Mouse (Mus musculus) limb, embryonic 12.5 days (tissue): ENCODE results near the gene Catsper4. TPM values are rescaled to one million over a fixed set of nuclear protein-coding genes. Genes with fewer than 3 reads are reported as not detected.

Experiments used
- ATAC-seq: fragments of 200-750 bp; cut with Nextera tagmentation; 2 replicates; pipeline ENCODE4 v1.8.0; 2017; ENCODE audit warnings: low read depth, moderate TSS enrichment; ENCODE audit not compliant: insufficient number of reproducible peaks, insufficient read depth, low FRiP score, low TSS enrichment
- H3K27ac ChIP-seq: fragments of 300-500 bp; sonication (generic); 2 replicates; pipeline ENCODE4 v1.5.1; 2016; ENCODE audit warnings: mild to moderate bottlenecking, moderate library complexity
- H3K27me3 ChIP-seq: fragments of 300-500 bp; sonication (generic); 2 replicates; pipeline ENCODE4 v1.6.1; 2016; ENCODE audit warnings: mild to moderate bottlenecking, moderate library complexity
- H3K36me3 ChIP-seq: fragments of 300-500 bp; sonication (generic); 2 replicates; pipeline ENCODE4 v1.6.1; 2016; ENCODE audit warnings: mild to moderate bottlenecking, moderate library complexity
- H3K4me1 ChIP-seq: fragments of 300-500 bp; sonication (generic); replicated peaks from 2 replicates; pipeline ENCODE4 v1.6.1; 2016
- H3K4me2 ChIP-seq: fragments of 300-500 bp; sonication (generic); 2 replicates; pipeline ENCODE4 v1.6.1; 2016; ENCODE audit warnings: mild to moderate bottlenecking, moderate library complexity
- H3K4me3 ChIP-seq: fragments of 300-500 bp; sonication (generic); replicated peaks from 2 replicates; pipeline ENCODE4 v1.5.1; 2016; ENCODE audit warnings: mild to moderate bottlenecking
- H3K9ac ChIP-seq: fragments of 300-500 bp; sonication (generic); replicated peaks from 2 replicates; pipeline ENCODE4 v1.6.1; 2016; ENCODE audit warnings: mild to moderate bottlenecking, moderate library complexity
- H3K9me3 ChIP-seq: fragments of 300-500 bp; sonication (generic); 2 replicates; pipeline ENCODE4 v1.6.1; 2016; ENCODE audit warnings: mild to moderate bottlenecking, moderate library complexity
- WGBS: fragments of 180-500 bp; shearing (Covaris S2); methylation state at CpG from one replicate; pipeline ENCODE4 v1.1.7; 2016; 5-methylcytosine and 5-hydroxymethylcytosine counted together
- polyA plus RNA-seq: library from polyadenylated mRNA; unstranded; fragments of >200 nt; fragmentation: Nextera tagmentation; extraction: Ambion mirVana; gene quantifications from 2 replicates; pipeline ENCODE4 v1.2.1, GENCODE M21; 2016

Gene Catsper4
- polyA plus RNA-seq, 1 experiment from 2014 or later = not detected

- ATAC-seq = peak; percentile 57; the same call in 1 of the 2 replicates
- peak overlapping the region; percentile 42; the same call in 1 of the 2 replicates for H3K9ac ChIP-seq
- no peak overlapping the region for H3K27ac ChIP-seq
- WGBS = under 1% methylated on average over 30 of the region's 30 CpGs
- H3K36me3 ChIP-seq = no peaks in the 10 kb centered on the region
- H3K4me2 ChIP-seq = peak overlapping the region; percentile 93
- H3K27me3 ChIP-seq = peaks cover 86% of the 10 kb centered on the region
- H3K4me3 ChIP-seq = peak overlapping the region; percentile 32
- H3K4me1 ChIP-seq = peaks cover 54% of the 10 kb centered on the region
- no peaks in the 10 kb centered on the region for H3K9me3 ChIP-seq
Measured at GRCm38 (mm10) chr4:134249651-134250050, 22.5 kb upstream of the Catsper4 start.

GRCm38 (mm10) chr4:134246719-134247258, 19.6 kb upstream of the Catsper4 start, which contains the start of gene Gm30191:
TSS of gene Gm30191 (plus strand) at chr4:134246935.
- Histone ChIP-seq H3K9ac (no peak within 1 kb of the TSS), H3K9me3 (no peaks in the 10 kb centered on the region), H3K4me2 (peak within 1 kb of the TSS; percentile 94), H3K27me3 (peaks cover 59% of the 10 kb centered on the region), H3K36me3 (no peaks in the 10 kb centered on the region), H3K27ac (no peak within 1 kb of the TSS), H3K4me1 (peaks cover 32% of the 10 kb centered on the region), H3K4me3 (peak within 1 kb of the TSS; percentile 83)
- no peak for ATAC-seq
- 78% methylated on average over 7 of the region's 7 CpGs for WGBS

- 49% methylated on average over 4 of the region's 4 CpGs for WGBS
- Histone ChIP-seq H3K4me1 (peaks cover 27% of the 10 kb centered on the region), H3K36me3 (no peaks in the 10 kb centered on the region), H3K27ac (no peak overlapping the region), H3K9me3 (no peaks in the 10 kb centered on the region), H3K9ac (no peak overlapping the region), H3K27me3 (peaks cover 53% of the 10 kb centered on the region), H3K4me3 (no peak overlapping the region), H3K4me2 (0 out of 2 replicates have a peak overlapping the region, but pooled peaks have one; percentile 94)
- no peak for ATAC-seq
Measured at GRCm38 (mm10) chr4:134246256-134246655, 19.1 kb upstream of the Catsper4 start.

- peak within 1 kb of the TSS; percentile 94 for H3K4me2 ChIP-seq
- H3K9me3 ChIP-seq = no peaks in the 10 kb centered on the region
- peak within 1 kb of the TSS; percentile 83 for H3K4me3 ChIP-seq
- ATAC-seq = peak; percentile 28
- peaks cover 44% of the 10 kb centered on the region for H3K27me3 ChIP-seq
- under 1% methylated on average over 60 of the region's 60 CpGs for WGBS
- no peak within 1 kb of the TSS for H3K27ac ChIP-seq
- no peaks in the 10 kb centered on the region for H3K36me3 ChIP-seq
- H3K4me1 ChIP-seq = peaks cover 18% of the 10 kb centered on the region
- H3K9ac ChIP-seq = peak within 1 kb of the TSS; percentile 78
Measured at GRCm38 (mm10) chr4:134245148-134245843, 18.1 kb upstream of the Catsper4 start, which contains the start of gene Zfp593. TSS of gene Zfp593 (minus strand) at chr4:134245592.

GRCm38 (mm10) chr4:134243516-134244250, 16.5 kb upstream of the Catsper4 start, which contains the start of gene E130218I03Rik:
TSS of gene E130218I03Rik (plus strand) at chr4:134243662.
- 93% methylated on average over 17 of the region's 17 CpGs for WGBS
- Histone ChIP-seq H3K4me3 (peak within 1 kb of the TSS; percentile 83), H3K27me3 (peaks cover 32% of the 10 kb centered on the region), H3K9me3 (no peaks in the 10 kb centered on the region), H3K27ac (no peak within 1 kb of the TSS), H3K4me2 (peak within 1 kb of the TSS; percentile 94), H3K9ac (peak within 1 kb of the TSS; percentile 78; the same call in 1 of the 2 replicates), H3K36me3 (no peaks in the 10 kb centered on the region), H3K4me1 (peaks cover 15% of the 10 kb centered on the region)
- no peak for ATAC-seq

- WGBS = 13% methylated on average over 10 of the region's 10 CpGs
- H3K4me2 ChIP-seq = peak overlapping the region; percentile 54
- no peak overlapping the region for H3K27ac ChIP-seq
- no peaks in the 10 kb centered on the region for H3K9me3 ChIP-seq
- peaks cover 9% of the 10 kb centered on the region for H3K4me1 ChIP-seq
- H3K4me3 ChIP-seq = peak overlapping the region; percentile 26
- no peaks in the 10 kb centered on the region for H3K36me3 ChIP-seq
- peaks cover 38% of the 10 kb centered on the region for H3K27me3 ChIP-seq
- ATAC-seq = no peak
- H3K9ac ChIP-seq = no peak overlapping the region
Measured at GRCm38 (mm10) chr4:134238686-134239085, 11.5 kb upstream of the Catsper4 start.

GRCm38 (mm10) chr4:134238279-134238651, 11.1 kb upstream of the Catsper4 start, which contains the start of gene Cnksr1:
TSS of gene Cnksr1 (minus strand) at chr4:134238399.
- Histone ChIP-seq H3K4me1 (peaks cover 9% of the 10 kb centered on the region), H3K9me3 (no peaks in the 10 kb centered on the region), H3K36me3 (no peaks in the 10 kb centered on the region), H3K9ac (peak within 1 kb of the TSS; percentile 55), H3K27ac (no peak within 1 kb of the TSS), H3K27me3 (peaks cover 41% of the 10 kb centered on the region), H3K4me3 (peak within 1 kb of the TSS; percentile 26), H3K4me2 (peak within 1 kb of the TSS; percentile 54)
- 4% methylated on average over 18 of the region's 18 CpGs for WGBS
- ATAC-seq = no peak

- H3K36me3 ChIP-seq = no peaks in the 10 kb centered on the region
- peaks cover 9% of the 10 kb centered on the region for H3K4me1 ChIP-seq
- peak overlapping the region; percentile 54 for H3K4me2 ChIP-seq
- H3K27ac ChIP-seq = no peak overlapping the region
- WGBS = 19% methylated on average over 19 of the region's 19 CpGs
- H3K9ac ChIP-seq = peak overlapping the region; percentile 55
- peak overlapping the region; percentile 26 for H3K4me3 ChIP-seq
- H3K27me3 ChIP-seq = peaks cover 44% of the 10 kb centered on the region
- no peak for ATAC-seq
- no peaks in the 10 kb centered on the region for H3K9me3 ChIP-seq
Measured at GRCm38 (mm10) chr4:134237582-134238278, 10.5 kb upstream of the Catsper4 start.

- WGBS = 84% methylated on average over 5 of the region's 5 CpGs
- H3K4me3 ChIP-seq = no peak overlapping the region
- ATAC-seq = no peak
- no peaks in the 10 kb centered on the region for H3K36me3 ChIP-seq
- no peaks in the 10 kb centered on the region for H3K9me3 ChIP-seq
- H3K27ac ChIP-seq = no peak overlapping the region
- H3K4me2 ChIP-seq = no peak overlapping the region
- no peak overlapping the region for H3K9ac ChIP-seq
- H3K4me1 ChIP-seq = peaks cover 9% of the 10 kb centered on the region
- peaks cover 44% of the 10 kb centered on the region for H3K27me3 ChIP-seq
Measured at GRCm38 (mm10) chr4:134234876-134235275, 7.7 kb upstream of the Catsper4 start.

- no peaks in the 10 kb centered on the region; the same call in 1 of the 2 replicates for H3K4me1 ChIP-seq
- ATAC-seq = no peak
- H3K36me3 ChIP-seq = no peaks in the 10 kb centered on the region
- no peak overlapping the region for H3K4me3 ChIP-seq
- H3K27me3 ChIP-seq = 0 out of 2 replicates have a peak, but pooled peaks cover 8% of the 10 kb centered on the region
- H3K9ac ChIP-seq = no peak overlapping the region
- no peak overlapping the region for H3K27ac ChIP-seq
- no peak overlapping the region for H3K4me2 ChIP-seq
- WGBS = 29% methylated on average over 8 of the region's 8 CpGs
- H3K9me3 ChIP-seq = no peaks in the 10 kb centered on the region
Measured at GRCm38 (mm10) chr4:134230431-134230830, 3.2 kb upstream of the Catsper4 start.
